Comparison of ENCODE assay signal across 13 mouse cellular contexts in genomic region chr9:94972693-94973092, GRCm38 (mm10).
"Had no signal": no experiment of that assay in that cellular context is flagged by ENCODE, and none has a peak within 500 bp of the region (broad histone marks: within the 10 kb centered on the region; RNA-seq: fewer than 3 reads in every experiment).

No protein-coding gene starts in this region.

- DNase-seq: gastrocnemius, adult 2 months; gastrocnemius, postnatal 10 days; gastrocnemius, postnatal 25 days; heart, adult 18-20 months; heart, postnatal 10 days; heart, postnatal 4 days; kidney, adult 18-20 months; kidney, adult 8-10 months; kidney, postnatal 10 days; kidney, postnatal 25 days; kidney, postnatal 4 days; liver; liver, embryonic 13.5 days had no signal
